Mouse (Mus musculus): Measurements from ENCODE around the gene Dusp8. TPM values are rescaled to one million over a fixed set of nuclear protein-coding genes. Genes with fewer than 3 reads are reported as not detected.
A peak's percentile ranks its signal among the peaks of the same experiment; 100 is the strongest.
"Not testable (repeated sequence)": the region's sequence is repeated elsewhere in the genome, so short reads cannot be mapped to it uniquely, and the experiment has no call there.

Dusp8 gene
- 88.4 and 96.1 TPM in 2 replicates for polyA plus RNA-seq (2015; fragmentation: Nextera tagmentation; extraction: Ambion mirVana)

- peak within 1 kb of the TSS; percentile 89 for H3K4me3 ChIP-seq
- H3K4me2 ChIP-seq = peak within 1 kb of the TSS; percentile 85
- peak; percentile 79 for ATAC-seq (ENCODE audit: low read depth)
- H3K9me3 ChIP-seq = no peaks in the 10 kb centered on the region
- WGBS = under 1% methylated on average over 62 of the region's 63 CpGs
- peaks cover 56% of the 10 kb centered on the region for H3K4me1 ChIP-seq (replicated peaks)
- H3K27ac ChIP-seq (replicated peaks) = peak within 1 kb of the TSS; percentile 96
- H3K27me3 ChIP-seq = peaks cover 14% of the 10 kb centered on the region
- H3K9ac ChIP-seq = peak within 1 kb of the TSS; percentile 99
- no peaks in the 10 kb centered on the region for H3K36me3 ChIP-seq
Measured at GRCm38 (mm10) chr7:142095183-142095931, at the start of gene Dusp8. TSS of gene Dusp8 (minus strand) at chr7:142095843.

- H3K27me3 ChIP-seq = no peaks in the 10 kb centered on the region
- no peak within 1 kb of the TSS for H3K4me3 ChIP-seq
- H3K9ac ChIP-seq = no peak within 1 kb of the TSS
- no peak within 1 kb of the TSS for H3K4me2 ChIP-seq
- no peaks in the 10 kb centered on the region for H3K9me3 ChIP-seq
- no peaks in the 10 kb centered on the region for H3K4me1 ChIP-seq (replicated peaks)
- 79% methylated on average over 1 of the region's 1 CpGs for WGBS
- H3K27ac ChIP-seq (replicated peaks) = no peak within 1 kb of the TSS
- H3K36me3 ChIP-seq = no peaks in the 10 kb centered on the region
- no peak for ATAC-seq (ENCODE audit: low read depth)
Measured at GRCm38 (mm10) chr7:142144507-142144906, 48.9 kb upstream of the Dusp8 start, which contains the start of gene Gm45337. TSS of gene Gm45337 (minus strand) at chr7:142144607.

- H3K36me3 ChIP-seq; H3K4me1 ChIP-seq (replicated peaks); H3K4me3 ChIP-seq; H3K4me2 ChIP-seq; H3K27ac ChIP-seq (replicated peaks); H3K27me3 ChIP-seq; ATAC-seq (ENCODE audit: low read depth); H3K9ac ChIP-seq; H3K9me3 ChIP-seq: not testable (repeated sequence)
- WGBS = 50% methylated on average over 1 of the region's 1 CpGs
Measured at GRCm38 (mm10) chr7:142143506-142144010, 47.9 kb upstream of the Dusp8 start.

DNA sequence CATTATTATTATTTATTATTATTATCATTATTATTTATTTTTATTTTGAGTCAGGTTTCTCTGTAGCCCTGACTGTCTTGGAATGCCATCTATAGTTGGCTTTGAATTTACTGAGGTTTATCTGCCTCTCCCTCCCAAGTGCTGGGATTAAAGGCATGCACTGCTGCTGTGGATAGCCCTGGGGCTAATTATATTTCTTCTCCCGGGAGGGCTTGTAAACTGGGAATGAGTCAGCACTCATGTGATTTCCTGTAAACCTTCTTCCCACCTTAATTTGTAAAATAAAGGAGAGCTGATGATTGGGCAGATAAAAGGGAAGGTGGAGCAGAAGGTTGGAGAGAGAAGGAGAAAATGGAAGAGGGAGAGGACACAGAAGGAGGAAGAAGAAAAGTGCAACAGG is 45.1 kb upstream of the Dusp8 start:
- H3K27me3 ChIP-seq = no peaks in the 10 kb centered on the region
- H3K4me2 ChIP-seq = no peak overlapping the region
- no peaks in the 10 kb centered on the region for H3K36me3 ChIP-seq
- no peaks in the 10 kb centered on the region for H3K9me3 ChIP-seq
- H3K27ac ChIP-seq (replicated peaks) = no peak overlapping the region
- no peak overlapping the region for H3K4me3 ChIP-seq
- no peak for ATAC-seq (ENCODE audit: low read depth)
- 8% methylated on average over 1 of the region's 1 CpGs for WGBS
- no peak overlapping the region for H3K9ac ChIP-seq
- H3K4me1 ChIP-seq (replicated peaks) = no peaks in the 10 kb centered on the region

DNA sequence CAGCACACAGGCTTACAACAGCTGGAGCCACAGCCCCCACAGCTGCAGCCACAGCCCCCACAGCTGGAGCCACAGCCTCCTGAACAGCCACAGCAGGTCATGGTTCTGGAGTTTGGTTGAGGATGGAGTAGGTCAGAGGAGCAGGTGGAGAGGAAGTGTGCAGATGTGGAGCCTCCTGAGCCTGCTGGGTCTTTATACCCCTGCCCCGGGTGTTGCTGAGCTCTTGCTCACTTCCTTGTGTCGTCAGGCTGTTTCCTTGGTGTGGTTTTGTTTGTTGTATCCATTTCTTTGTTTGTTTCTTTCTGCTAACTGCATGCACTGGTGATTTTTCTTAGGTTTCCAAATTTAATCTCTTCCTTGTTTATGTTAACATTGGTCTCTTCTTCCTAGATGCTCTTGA is 40.3 kb upstream of the Dusp8 start, which contains the start of gene Gm39115:
TSS of gene Gm39115 (minus strand) at position 101 of the 400 bp plus-strand sequence.
- H3K4me1 ChIP-seq (replicated peaks); H3K27me3 ChIP-seq; H3K36me3 ChIP-seq; H3K9me3 ChIP-seq; H3K4me3 ChIP-seq; ATAC-seq (ENCODE audit: low read depth); H3K9ac ChIP-seq; H3K27ac ChIP-seq (replicated peaks); H3K4me2 ChIP-seq: not testable (repeated sequence)
- WGBS = 53% methylated on average over 2 of the region's 2 CpGs

- no peak for ATAC-seq (ENCODE audit: low read depth)
- Histone ChIP-seq H3K36me3 (no peaks in the 10 kb centered on the region), H3K9me3 (no peaks in the 10 kb centered on the region), H3K9ac (no peak overlapping the region), H3K4me2 (no peak overlapping the region), H3K4me1 (replicated peaks) (no peaks in the 10 kb centered on the region), H3K27me3 (no peaks in the 10 kb centered on the region), H3K4me3 (no peak overlapping the region), H3K27ac (replicated peaks) (no peak overlapping the region)
- 62% methylated on average over 4 of the region's 4 CpGs for WGBS
Measured at GRCm38 (mm10) chr7:142134206-142134995, 38.8 kb upstream of the Dusp8 start.

- Histone ChIP-seq H3K9ac (no peak overlapping the region), H3K27me3 (no peaks in the 10 kb centered on the region), H3K4me3 (no peak overlapping the region), H3K4me1 (replicated peaks) (no peaks in the 10 kb centered on the region), H3K36me3 (no peaks in the 10 kb centered on the region), H3K4me2 (no peak overlapping the region), H3K9me3 (no peaks in the 10 kb centered on the region), H3K27ac (replicated peaks) (no peak overlapping the region)
- no peak for ATAC-seq (ENCODE audit: low read depth)
- 65% methylated on average over 4 of the region's 4 CpGs for WGBS
Measured at GRCm38 (mm10) chr7:142128843-142129242, 33.2 kb upstream of the Dusp8 start.

DNA sequence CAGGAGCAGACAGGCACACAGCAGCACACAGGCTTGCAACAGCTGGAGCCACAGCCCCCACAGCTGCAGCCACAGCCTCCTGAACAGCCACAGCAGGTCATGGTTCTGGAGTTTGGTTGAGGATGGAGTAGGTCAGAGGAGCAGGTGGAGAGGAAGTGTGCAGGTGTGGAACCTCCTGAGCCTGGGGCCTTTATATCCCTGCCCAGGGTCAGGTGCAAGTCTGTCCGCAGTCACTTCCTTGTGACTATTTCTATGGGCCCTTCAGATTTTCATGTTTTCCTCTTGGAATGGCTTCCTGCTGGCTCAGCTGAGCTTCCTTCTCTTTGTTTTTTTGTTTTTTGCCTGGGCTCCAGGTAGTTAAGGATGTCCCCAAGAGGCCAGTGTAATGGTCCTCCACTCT is 25.0 kb upstream of the Dusp8 start, which contains the start of gene Gm45618:
TSS of gene Gm45618 (minus strand) at position 101 of the 400 bp plus-strand sequence.
- H3K9ac ChIP-seq; H3K36me3 ChIP-seq; H3K4me1 ChIP-seq (replicated peaks); H3K9me3 ChIP-seq; H3K27me3 ChIP-seq; H3K27ac ChIP-seq (replicated peaks); H3K4me2 ChIP-seq; H3K4me3 ChIP-seq; ATAC-seq (ENCODE audit: low read depth): not testable (repeated sequence)
- 85% methylated on average over 1 of the region's 1 CpGs for WGBS

GRCm38 (mm10) chr7:142119632-142120031 is 24.0 kb upstream of the Dusp8 start:
- H3K36me3 ChIP-seq = no peaks in the 10 kb centered on the region
- ATAC-seq (ENCODE audit: low read depth) = no peak
- H3K27me3 ChIP-seq = no peaks in the 10 kb centered on the region
- no peak overlapping the region for H3K27ac ChIP-seq (replicated peaks)
- no peaks in the 10 kb centered on the region for H3K4me1 ChIP-seq (replicated peaks)
- no peak overlapping the region for H3K4me3 ChIP-seq
- WGBS = 21% methylated on average over 5 of the region's 5 CpGs
- H3K9ac ChIP-seq = no peak overlapping the region
- no peak overlapping the region for H3K4me2 ChIP-seq
- H3K9me3 ChIP-seq = no peaks in the 10 kb centered on the region

- Histone ChIP-seq H3K9me3 (no peaks in the 10 kb centered on the region), H3K27ac (replicated peaks) (no peak overlapping the region), H3K36me3 (no peaks in the 10 kb centered on the region), H3K27me3 (no peaks in the 10 kb centered on the region), H3K4me1 (replicated peaks) (no peaks in the 10 kb centered on the region), H3K4me3 (no peak overlapping the region), H3K9ac (no peak overlapping the region), H3K4me2 (no peak overlapping the region)
- WGBS = 61% methylated on average over 5 of the region's 5 CpGs
- no peak for ATAC-seq (ENCODE audit: low read depth)
Measured at GRCm38 (mm10) chr7:142104747-142105146, 9.1 kb upstream of the Dusp8 start.

GRCm38 (mm10) chr7:142097776-142098175 is 2.1 kb upstream of the Dusp8 start:
- H3K9ac ChIP-seq = 0 out of 2 replicates have a peak overlapping the region, but pooled peaks have one; percentile 31
- ATAC-seq (ENCODE audit: low read depth) = no peak
- H3K36me3 ChIP-seq = no peaks in the 10 kb centered on the region
- H3K9me3 ChIP-seq = no peaks in the 10 kb centered on the region
- no peak overlapping the region for H3K27ac ChIP-seq (replicated peaks)
- peaks cover 14% of the 10 kb centered on the region for H3K27me3 ChIP-seq
- H3K4me3 ChIP-seq = no peak overlapping the region
- 10% methylated on average over 9 of the region's 9 CpGs for whole genome bisulfite sequencing
- H3K4me1 ChIP-seq (replicated peaks) = peaks cover 32% of the 10 kb centered on the region
- peak overlapping the region; percentile 28 for H3K4me2 ChIP-seq

DNA sequence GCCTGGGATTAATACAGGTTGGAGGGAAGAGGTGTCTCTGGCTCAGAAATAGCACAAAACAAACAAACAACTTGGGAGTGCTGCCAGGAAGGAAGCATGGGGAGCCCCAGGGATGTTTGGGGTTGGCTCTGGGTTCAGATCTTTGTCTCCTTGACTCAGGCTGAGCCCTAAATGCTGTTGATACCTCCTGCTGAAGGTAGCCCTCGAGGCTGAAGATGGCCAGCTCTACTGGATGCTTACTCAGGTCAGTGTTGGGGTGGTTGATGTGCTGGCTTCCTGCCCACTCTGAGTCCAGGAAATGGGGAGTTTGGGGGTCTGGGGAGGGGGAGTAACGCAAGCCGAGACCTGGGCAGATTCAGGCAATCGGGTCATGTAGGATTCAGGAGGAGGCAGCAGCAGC is 1.1 kb upstream of the Dusp8 start:
- Histone ChIP-seq H3K9me3 (no peaks in the 10 kb centered on the region), H3K27me3 (peaks cover 14% of the 10 kb centered on the region), H3K4me2 (peak overlapping the region; percentile 85), H3K36me3 (no peaks in the 10 kb centered on the region), H3K4me3 (0 out of 2 replicates have a peak overlapping the region, but pooled peaks have one; percentile 89), H3K4me1 (replicated peaks) (peaks cover 43% of the 10 kb centered on the region), H3K9ac (0 out of 2 replicates have a peak overlapping the region, but pooled peaks have one; percentile 22), H3K27ac (replicated peaks) (no peak overlapping the region)
- WGBS = 76% methylated on average over 4 of the region's 4 CpGs
- no peak for ATAC-seq (ENCODE audit: low read depth)
